Mouse (Mus musculus) adrenal gland (tissue): ENCODE results near the gene Sdc3.

ENCODE experiments used
- intact Hi-C: fragments of 180-260 bp; cut with DNase I; formaldehyde crosslinking; loops from one replicate; pipeline ENCODE4 v1.15.1; 2025

Sdc3 gene

DNA sequence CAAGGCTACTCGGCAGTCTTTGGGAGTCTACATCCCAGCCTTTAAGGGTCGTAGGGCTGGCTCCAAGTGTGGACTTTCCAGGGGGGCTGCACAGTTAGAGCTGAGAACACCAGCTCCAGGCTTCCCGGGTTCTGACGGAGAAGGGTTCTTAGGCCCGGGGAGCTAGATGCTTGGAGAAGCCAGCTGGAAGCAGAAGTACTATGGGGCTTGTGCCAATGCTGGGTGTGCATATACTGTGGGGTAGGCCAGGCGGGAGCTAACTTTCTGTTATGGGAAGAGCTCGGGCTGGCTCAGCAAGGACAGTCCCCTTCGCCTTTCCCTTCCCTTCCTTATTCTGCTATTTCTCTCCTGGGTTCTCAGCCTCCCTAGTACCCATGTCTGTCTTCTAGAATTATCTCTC is 23.5 kb downstream of the Sdc3 start:
- intact Hi-C loops = no loop called here

DNA sequence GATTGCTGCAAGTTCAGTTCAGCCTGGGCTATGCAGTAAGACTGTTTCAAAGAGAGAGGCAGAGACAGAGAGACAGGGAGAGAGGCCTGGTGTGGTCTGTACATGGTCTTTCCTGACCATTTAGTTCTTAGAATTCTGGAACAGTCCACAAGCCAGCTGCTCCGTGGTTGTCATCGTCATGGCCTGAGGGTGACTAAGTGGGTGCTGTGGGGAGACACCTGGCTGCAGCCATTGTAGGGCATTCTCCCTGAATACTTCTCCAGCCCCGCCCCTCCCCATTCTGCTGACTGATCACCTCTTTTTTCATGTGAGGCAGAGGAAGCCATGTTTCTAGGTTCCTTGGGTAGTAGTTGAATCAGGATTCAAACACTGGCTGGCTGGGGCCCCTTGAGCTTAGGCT is 27.5 kb downstream of the Sdc3 start:
- intact Hi-C loops = no loop called here

DNA sequence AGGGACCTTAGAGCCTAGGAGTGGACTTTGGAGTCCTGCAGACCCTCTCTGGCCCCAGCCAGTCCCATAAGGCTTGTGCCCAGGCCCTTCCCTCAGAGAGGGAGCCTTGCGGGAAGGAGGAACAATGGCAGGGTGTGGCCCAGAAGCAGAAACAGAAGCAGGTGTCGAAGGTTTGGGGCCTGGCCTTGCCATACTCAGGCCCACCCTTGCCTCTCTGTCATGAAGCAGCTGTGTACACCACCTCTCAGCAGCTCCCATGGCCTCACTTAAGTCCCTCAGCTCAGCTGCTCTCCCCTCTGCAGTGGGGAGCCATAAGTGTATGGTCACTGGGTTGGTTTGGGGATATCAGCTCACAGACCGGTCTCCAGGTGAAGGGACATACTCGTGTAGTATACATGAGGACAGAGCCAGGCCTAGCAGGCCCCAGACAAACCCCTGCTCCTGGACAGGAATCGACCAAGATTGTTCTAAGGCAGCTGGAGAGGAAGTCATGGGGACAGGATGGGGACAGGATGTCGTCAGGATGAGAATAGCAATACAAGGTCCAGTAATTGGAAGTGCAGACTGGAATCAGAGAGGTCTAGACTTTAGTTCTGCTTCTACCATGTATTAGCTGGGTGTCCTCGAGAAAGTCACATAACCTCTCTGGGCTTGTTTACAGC is 28.4 kb downstream of the Sdc3 start:
- intact Hi-C loops = no loop called here

GRCm38 (mm10) chr4:130828851-130829673 is 36.7 kb downstream of the Sdc3 start:
- intact Hi-C loops = no loop called here

GRCm38 (mm10) chr4:130834122-130834521 is 41.8 kb downstream of the Sdc3 start:
- intact Hi-C loops = no loop called here

GRCm38 (mm10) chr4:130835550-130835949 is 43.2 kb downstream of the Sdc3 start:
- intact Hi-C loops = loop anchor here (5.0 kb wide), 1 partner anchor 33 kb away; no protein-coding TSS in a partner anchor

- intact Hi-C loops = loop anchor here (5.0 kb wide), 1 partner anchor 34 kb away; no protein-coding TSS in a partner anchor
These were observed 44.1 kb downstream of the Sdc3 start for GRCm38 (mm10) chr4:130836281-130837061.

- intact Hi-C loops = loop anchor here (5.0 kb wide), 1 partner anchor 36 kb away; no protein-coding TSS in a partner anchor
These were observed 46.2 kb downstream of the Sdc3 start for GRCm38 (mm10) chr4:130838585-130838984.

DNA sequence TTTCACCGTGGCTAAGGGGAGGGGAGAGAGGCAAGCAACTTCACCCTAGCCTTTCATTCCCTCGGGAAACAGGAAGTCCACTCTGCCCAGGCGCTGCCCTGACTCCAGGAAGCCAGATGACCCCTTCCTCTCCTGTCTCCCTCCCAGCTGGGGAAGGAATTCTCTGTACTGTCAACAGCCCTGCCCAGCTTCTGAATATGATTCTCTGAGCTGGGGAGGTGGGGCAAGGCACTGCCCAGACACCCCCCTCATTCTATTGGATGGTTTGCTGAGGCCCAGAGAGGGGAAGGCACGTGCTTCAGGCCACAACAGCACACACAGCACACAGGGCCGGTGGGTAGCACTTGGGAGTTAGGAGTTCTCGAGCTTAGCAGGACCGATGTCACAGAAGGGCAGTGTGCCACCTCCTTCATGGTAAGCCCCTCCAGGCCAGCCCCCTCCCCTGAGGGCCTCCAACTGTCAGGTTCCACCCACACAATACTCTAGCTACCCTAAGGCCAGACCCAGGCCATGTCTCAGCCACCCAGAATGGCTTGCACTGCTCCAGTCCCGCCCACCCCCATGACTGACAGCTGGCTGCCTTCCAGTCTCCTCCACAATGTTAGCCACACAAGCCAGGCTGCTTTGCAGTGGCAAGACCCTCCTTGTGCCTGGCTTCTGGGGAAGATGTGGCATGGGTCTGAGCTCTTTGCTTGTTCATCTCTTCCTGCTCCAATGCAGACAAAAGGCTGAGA is 48.9 kb downstream of the Sdc3 start:
- intact Hi-C loops = no loop called here

GRCm38 (mm10) chr4:130848814-130849213 is 56.5 kb downstream of the Sdc3 start:
- intact Hi-C loops = no loop called here

GRCm38 (mm10) chr4:130857661-130858060 is 65.3 kb downstream of the Sdc3 start:
- intact Hi-C loops = no loop called here

GRCm38 (mm10) chr4:130858880-130859279 is 66.5 kb downstream of the Sdc3 start:
- intact Hi-C loops = no loop called here

- intact Hi-C loops = no loop called here
These were observed 67.1 kb downstream of the Sdc3 start for GRCm38 (mm10) chr4:130859467-130859866.

- intact Hi-C loops = no loop called here
These were observed 68.7 kb downstream of the Sdc3 start for GRCm38 (mm10) chr4:130860902-130861652.

- intact Hi-C loops = no loop called here
These were observed 69.4 kb downstream of the Sdc3 start for GRCm38 (mm10) chr4:130861653-130862208.

- intact Hi-C loops = no loop called here
These were observed 70.2 kb downstream of the Sdc3 start for GRCm38 (mm10) chr4:130862538-130862937.

DNA sequence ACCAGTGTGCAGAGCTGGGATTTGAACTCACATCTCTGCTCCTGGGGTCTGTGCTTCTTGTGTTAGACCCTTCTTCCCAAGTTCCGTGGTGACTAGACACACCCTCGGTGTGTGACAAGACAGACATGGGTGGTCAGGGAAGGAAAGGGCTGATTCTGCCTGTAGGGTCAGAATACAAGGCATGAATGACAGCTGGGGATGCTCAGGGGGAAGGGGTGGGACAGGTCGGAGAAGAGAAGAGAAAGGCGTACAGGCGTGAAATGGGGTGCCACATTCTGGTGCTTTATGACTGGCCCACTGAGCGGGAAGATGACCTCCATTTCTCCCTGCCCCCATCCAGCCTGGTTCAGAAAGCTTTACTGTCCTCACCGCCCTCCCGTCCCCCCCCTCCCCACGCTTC is 73.1 kb downstream of the Sdc3 start:
- intact Hi-C loops = no loop called here

DNA sequence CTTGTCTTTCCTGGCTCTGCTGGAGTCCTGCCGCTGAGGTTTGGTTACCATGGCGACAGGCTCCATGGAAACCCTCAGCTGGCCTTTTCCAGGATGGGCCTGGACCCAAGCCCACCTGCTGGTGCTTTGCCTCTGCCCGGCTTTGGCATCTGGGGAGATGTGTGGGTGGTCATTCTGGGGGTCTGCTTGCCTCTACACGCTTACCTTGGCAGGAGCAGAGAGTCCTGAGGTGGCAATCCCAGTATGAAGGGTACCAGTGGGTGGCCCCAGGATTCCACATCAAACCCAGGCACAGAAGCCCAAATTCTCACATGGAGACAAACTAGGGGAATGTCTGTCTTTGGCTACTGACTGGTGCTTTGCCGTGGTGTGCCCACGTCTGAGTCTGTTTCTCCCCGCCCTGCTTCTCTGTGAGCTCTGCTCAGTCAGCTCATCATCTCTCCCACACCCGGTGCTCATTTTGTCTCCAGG is 73.6 kb downstream of the Sdc3 start:
- intact Hi-C loops = no loop called here

DNA sequence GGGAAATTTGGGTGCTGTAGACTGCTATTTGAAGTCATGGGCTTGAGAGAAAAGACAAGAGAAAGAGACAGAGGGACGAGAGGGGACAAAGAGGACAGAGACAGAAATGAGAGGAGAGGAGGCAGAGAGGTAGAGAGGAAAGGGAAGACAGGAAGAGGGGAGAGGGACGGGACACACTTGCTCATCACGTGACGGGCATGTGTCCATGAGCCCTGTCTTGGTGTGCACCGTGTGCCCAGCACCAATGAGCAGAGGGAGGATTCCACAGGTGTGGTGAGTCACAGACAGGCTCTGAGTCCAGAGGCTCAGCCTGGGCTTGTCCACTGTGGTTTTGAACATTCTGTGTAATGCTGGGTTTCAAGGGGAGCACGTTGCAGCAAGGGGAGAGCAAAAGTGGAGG is 75.6 kb downstream of the Sdc3 start:
- intact Hi-C loops = no loop called here

DNA sequence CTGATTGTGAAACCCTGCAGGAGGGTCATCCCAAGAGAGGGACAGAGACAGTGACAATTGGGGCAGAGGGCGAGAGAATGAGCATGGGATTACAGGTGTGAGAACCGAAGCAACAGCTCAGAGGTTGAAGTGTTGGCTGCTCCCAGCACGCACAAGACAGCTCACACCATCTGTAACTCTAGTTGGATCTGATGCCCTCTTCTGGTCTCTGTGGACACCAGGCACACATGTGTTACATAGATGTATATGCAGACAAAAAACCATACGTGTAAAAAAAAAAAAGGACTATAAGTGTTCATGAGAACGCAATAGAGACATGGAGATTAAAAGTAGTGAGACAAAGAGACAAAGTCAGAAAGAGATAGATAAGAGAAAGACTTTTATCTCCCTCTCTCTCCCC is 76.5 kb downstream of the Sdc3 start:
- intact Hi-C loops = no loop called here
